Mouse (Mus musculus): ENCODE measurements at regions not wholly inside any gene's neighbourhood (a gene's known extent, or its start where the extent isn't known, plus 50 kb on each side); places are given as distances from the start of the nearest gene placed in this dataset.
A peak's percentile ranks its signal among the peaks of the same experiment; 100 is the strongest.

- WGBS, result 36% methylated on average over 5 of the region's 5 CpGs
- Histone ChIP-seq H3K4me3 (replicated peaks) (no peak overlapping the region), H3K9ac (replicated peaks) (no peak overlapping the region), H3K36me3 (no peaks in the 10 kb centered on the region), H3K27ac (replicated peaks) (no peak overlapping the region), H3K4me2 (no peak overlapping the region), H3K27me3 (replicated peaks) (no peaks in the 10 kb centered on the region), H3K9me3 (replicated peaks) (no peaks in the 10 kb centered on the region), H3K4me1 (no peaks in the 10 kb centered on the region)
- no peak for ATAC-seq (ENCODE audit: low FRiP score)
Observed at GRCm38 (mm10) chr9:118266298-118266697, 116.3 kb upstream of the Cmc1 start.

DNA sequence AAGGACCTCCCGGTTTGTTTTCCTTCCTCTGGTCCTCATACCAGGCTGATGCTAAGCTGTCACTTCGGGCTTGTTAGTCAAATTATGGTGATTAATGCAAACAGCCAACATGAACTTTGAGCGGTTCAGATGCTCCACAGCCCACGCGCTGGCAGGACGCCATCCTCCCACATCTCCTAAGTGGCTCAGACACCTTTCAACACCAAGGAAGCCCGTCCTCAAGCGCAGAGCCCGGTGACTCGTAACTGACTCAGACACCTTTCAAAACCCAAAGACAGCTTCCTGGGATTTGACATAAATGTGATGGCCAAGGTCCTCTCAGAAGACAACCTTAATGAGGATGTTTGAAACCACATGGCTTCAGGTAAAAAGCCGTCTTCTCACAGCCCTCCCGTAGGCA lies 121.7 kb upstream of the Cmc1 start:
- H3K4me2 ChIP-seq, result no peak overlapping the region
- no peak overlapping the region for H3K4me3 ChIP-seq (replicated peaks)
- 84% methylated on average over 12 of the region's 12 CpGs for WGBS
- no peak overlapping the region for H3K27ac ChIP-seq (replicated peaks)
- H3K9ac ChIP-seq (replicated peaks), result no peak overlapping the region
- no peaks in the 10 kb centered on the region for H3K36me3 ChIP-seq
- H3K27me3 ChIP-seq (replicated peaks), result no peaks in the 10 kb centered on the region
- no peaks in the 10 kb centered on the region for H3K9me3 ChIP-seq (replicated peaks)
- ATAC-seq (ENCODE audit: low FRiP score), result no peak
- H3K4me1 ChIP-seq, result no peaks in the 10 kb centered on the region

DNA sequence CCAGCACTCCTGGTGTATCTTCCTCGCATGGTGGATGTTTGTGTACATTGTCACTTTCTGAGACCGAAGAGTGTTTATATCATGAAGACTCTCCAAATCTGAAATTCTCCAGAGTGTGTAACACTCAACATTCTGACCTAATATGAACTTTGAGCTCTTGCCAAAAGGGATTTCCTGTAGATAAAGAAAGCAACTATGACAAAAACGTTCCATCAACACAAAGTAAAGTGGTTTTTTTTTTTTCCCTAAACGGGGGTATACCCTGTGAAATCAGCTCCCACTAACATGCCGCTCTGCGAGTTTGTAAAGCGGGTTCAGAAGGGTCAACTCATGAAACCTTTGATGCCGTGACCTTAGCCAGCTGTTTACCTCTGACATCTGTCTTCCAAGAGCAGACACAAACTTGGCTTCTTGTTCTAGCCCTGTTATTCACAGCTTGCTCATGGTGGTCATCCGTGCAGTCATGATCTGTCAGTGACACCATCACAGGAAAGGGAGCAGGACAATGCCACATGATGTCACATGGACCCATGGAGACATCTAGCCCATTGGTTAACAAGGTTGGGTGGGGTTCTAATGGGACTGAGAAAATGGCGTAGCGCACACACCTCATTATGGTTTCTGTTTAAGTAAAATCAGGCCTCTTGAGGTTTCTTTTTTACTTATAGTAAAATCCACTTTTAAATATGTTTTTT lies 122.9 kb upstream of the Cmc1 start:
- H3K4me3 ChIP-seq (replicated peaks), result no peak overlapping the region
- no peaks in the 10 kb centered on the region for H3K4me1 ChIP-seq
- H3K9me3 ChIP-seq (replicated peaks), result no peaks in the 10 kb centered on the region
- no peak overlapping the region for H3K27ac ChIP-seq (replicated peaks)
- 85% methylated on average over 11 of the region's 11 CpGs for WGBS
- H3K27me3 ChIP-seq (replicated peaks), result no peaks in the 10 kb centered on the region
- H3K36me3 ChIP-seq, result no peaks in the 10 kb centered on the region
- H3K9ac ChIP-seq (replicated peaks), result no peak overlapping the region
- ATAC-seq (ENCODE audit: low FRiP score), result no peak
- H3K4me2 ChIP-seq, result no peak overlapping the region

GRCm38 (mm10) chr9:118285481-118285880 lies 135.5 kb upstream of the Cmc1 start:
- Histone ChIP-seq H3K4me2 (no peak overlapping the region), H3K27ac (replicated peaks) (no peak overlapping the region), H3K9ac (replicated peaks) (no peak overlapping the region), H3K27me3 (replicated peaks) (no peaks in the 10 kb centered on the region), H3K4me1 (no peaks in the 10 kb centered on the region), H3K36me3 (no peaks in the 10 kb centered on the region), H3K9me3 (replicated peaks) (no peaks in the 10 kb centered on the region), H3K4me3 (replicated peaks) (no peak overlapping the region)
- no peak for ATAC-seq (ENCODE audit: low FRiP score)
- 68% methylated on average over 3 of the region's 3 CpGs for WGBS

- no peak overlapping the region for H3K27ac ChIP-seq (replicated peaks)
- no peaks in the 10 kb centered on the region for H3K4me1 ChIP-seq
- H3K36me3 ChIP-seq, result no peaks in the 10 kb centered on the region
- no peak for ATAC-seq (ENCODE audit: low FRiP score)
- H3K4me2 ChIP-seq, result no peak overlapping the region
- H3K27me3 ChIP-seq (replicated peaks), result no peaks in the 10 kb centered on the region
- 91% methylated on average over 9 of the region's 9 CpGs for WGBS
- no peak overlapping the region for H3K4me3 ChIP-seq (replicated peaks)
- H3K9me3 ChIP-seq (replicated peaks), result no peaks in the 10 kb centered on the region
- H3K9ac ChIP-seq (replicated peaks), result no peak overlapping the region
Observed at GRCm38 (mm10) chr9:118287606-118288005, 137.6 kb upstream of the Cmc1 start.

DNA sequence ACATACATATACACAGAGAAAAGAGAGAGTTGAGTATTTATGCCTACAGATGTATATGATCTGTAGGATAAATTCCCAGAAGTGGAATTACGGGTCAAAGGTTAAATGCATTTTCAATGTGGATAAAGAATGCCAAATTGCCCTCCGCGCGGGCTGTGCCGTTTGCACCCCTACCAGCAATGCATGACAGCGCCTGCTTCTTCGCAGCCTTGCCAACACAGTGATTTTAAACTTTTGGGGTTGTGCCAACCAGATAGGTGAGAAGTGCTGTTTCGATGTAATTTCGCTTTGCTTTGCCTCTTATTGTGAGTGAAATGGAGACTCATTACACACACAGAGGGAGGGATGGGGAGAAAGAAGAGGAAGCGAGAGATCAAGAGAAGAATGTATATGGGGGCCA lies 142.9 kb upstream of the Cmc1 start:
- H3K27me3 ChIP-seq (replicated peaks), result no peaks in the 10 kb centered on the region
- H3K4me2 ChIP-seq, result no peak overlapping the region
- H3K36me3 ChIP-seq, result no peaks in the 10 kb centered on the region
- H3K4me3 ChIP-seq (replicated peaks), result no peak overlapping the region
- ATAC-seq (ENCODE audit: low FRiP score), result no peak
- H3K9ac ChIP-seq (replicated peaks), result no peak overlapping the region
- no peaks in the 10 kb centered on the region for H3K4me1 ChIP-seq
- no peak overlapping the region for H3K27ac ChIP-seq (replicated peaks)
- 80% methylated on average over 10 of the region's 10 CpGs for WGBS
- no peaks in the 10 kb centered on the region for H3K9me3 ChIP-seq (replicated peaks)

DNA sequence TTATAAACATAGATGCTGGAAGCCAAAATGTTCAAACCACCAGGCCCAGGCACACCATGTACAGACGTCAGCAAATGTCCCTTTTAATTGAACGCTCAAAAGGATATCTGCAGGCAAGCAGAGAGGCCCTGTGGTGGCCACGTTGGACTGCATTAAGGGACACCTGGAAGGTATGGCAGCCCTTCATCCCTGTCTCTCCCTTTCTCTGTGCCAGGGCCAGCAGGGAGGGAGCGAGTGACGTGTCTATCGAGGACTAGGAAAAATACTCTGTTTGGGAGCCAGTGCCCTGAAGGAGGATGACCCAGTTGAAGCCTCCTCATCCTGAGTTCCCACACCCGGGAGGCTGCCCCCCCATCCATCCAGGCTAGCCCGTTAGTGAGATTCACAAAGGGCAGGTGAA lies 144.0 kb upstream of the Cmc1 start:
- Histone ChIP-seq H3K4me1 (no peaks in the 10 kb centered on the region), H3K9me3 (replicated peaks) (no peaks in the 10 kb centered on the region), H3K27me3 (replicated peaks) (no peaks in the 10 kb centered on the region), H3K36me3 (no peaks in the 10 kb centered on the region), H3K4me2 (no peak overlapping the region), H3K27ac (replicated peaks) (no peak overlapping the region), H3K4me3 (replicated peaks) (no peak overlapping the region), H3K9ac (replicated peaks) (no peak overlapping the region)
- 87% methylated on average over 8 of the region's 8 CpGs for WGBS
- no peak for ATAC-seq (ENCODE audit: low FRiP score)

DNA sequence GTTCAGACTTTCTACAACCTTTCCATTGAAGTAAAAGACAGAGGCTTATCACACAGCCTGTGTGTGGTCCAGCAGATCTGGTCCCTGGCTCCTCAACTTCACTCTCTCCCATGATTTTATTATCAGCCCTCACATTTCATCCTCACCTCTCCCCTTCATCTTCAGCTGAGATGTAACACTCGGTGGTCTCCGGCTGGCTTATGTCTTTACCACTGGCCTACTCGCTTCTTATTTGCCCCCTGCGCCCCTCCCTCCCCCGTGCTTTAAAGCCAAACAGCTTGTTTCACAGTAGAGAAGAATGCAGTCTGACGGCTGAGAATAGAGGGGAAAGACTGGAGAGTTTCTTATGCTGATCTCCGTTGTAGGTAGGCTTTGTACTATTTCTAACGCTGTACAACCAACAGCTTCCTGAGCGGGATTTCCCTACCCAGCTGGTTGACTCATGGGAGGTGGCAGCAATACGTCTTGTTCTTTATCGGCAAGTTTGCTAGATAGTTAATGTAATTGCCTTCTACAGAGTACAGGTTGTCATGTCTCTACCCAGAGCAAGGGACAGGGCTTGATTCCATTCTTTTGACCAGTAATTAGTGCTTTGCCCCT lies 152.9 kb upstream of the Cmc1 start:
- ATAC-seq (ENCODE audit: low FRiP score), result no peak
- H3K36me3 ChIP-seq, result no peaks in the 10 kb centered on the region
- no peaks in the 10 kb centered on the region for H3K27me3 ChIP-seq (replicated peaks)
- H3K27ac ChIP-seq (replicated peaks), result no peak overlapping the region
- 77% methylated on average over 11 of the region's 11 CpGs for WGBS
- H3K9ac ChIP-seq (replicated peaks), result no peak overlapping the region
- H3K4me3 ChIP-seq (replicated peaks), result no peak overlapping the region
- H3K9me3 ChIP-seq (replicated peaks), result no peaks in the 10 kb centered on the region
- no peak overlapping the region for H3K4me2 ChIP-seq
- no peaks in the 10 kb centered on the region for H3K4me1 ChIP-seq

DNA sequence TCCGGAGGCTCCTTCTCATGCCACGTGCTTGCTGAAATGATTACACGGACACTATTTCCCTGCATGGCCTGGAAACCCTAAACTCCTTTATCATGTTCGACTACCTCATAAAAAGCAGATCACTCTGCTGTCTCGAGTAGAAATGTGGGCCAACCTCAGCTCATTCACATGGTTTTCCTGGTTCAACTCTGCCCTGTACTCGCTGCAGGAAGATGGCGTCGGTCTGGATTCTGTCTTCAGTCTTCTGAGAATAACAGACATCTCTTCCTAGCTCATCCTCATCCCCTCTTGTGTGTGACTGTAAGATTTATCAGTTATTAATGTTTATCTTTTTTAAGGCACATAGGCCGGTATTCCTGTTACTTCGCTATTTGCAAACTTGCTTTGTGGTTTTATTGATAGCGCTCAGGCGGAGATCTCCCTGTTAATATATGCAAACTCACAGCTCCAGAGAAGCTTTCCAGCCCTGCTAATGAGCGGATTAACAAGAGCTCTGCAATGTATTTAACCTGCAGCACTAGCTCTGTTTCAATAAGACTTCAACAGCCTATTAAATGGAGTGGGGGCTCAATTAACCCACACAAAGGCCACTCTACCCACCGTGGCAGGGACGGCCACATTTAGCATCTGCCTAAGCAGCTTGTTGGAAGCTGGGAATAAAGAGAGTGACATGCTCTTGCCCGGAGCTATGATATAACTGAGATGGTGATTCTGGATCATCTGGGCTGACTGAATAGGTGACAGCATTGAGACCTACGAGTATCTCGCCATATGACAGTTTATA lies 159.5 kb upstream of the Eomes start:
- Histone ChIP-seq H3K9ac (replicated peaks) (no peak overlapping the region), H3K9me3 (replicated peaks) (no peaks in the 10 kb centered on the region), H3K27me3 (replicated peaks) (no peaks in the 10 kb centered on the region), H3K4me3 (replicated peaks) (no peak overlapping the region), H3K27ac (replicated peaks) (0 out of 2 replicates have a peak overlapping the region, but pooled peaks have one; percentile 28), H3K4me2 (no peak overlapping the region), H3K36me3 (no peaks in the 10 kb centered on the region), H3K4me1 (0 out of 2 replicates have a peak, but pooled peaks cover 3% of the 10 kb centered on the region)
- 56% methylated on average over 18 of the region's 18 CpGs for WGBS
- no peak for ATAC-seq (ENCODE audit: low FRiP score)

DNA sequence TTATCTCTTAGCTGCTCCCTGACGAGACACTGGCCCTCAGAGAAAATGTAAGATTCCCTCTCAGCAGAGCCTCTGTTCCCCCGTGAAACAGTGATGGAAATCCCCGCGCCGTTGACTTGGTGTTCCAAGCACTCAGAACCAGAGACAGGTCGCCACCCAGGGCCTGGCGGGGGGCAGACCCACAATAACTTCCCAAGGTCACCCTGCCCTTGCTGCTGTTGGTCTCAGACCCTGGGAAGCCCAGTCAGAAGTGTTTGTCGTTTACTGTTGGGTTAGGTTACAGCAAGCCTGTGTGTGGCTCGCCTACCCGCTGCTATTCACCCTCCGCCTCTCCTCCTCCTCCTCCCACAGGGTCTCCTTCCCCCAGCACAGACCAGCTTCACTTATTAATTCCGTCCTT lies 154.2 kb upstream of the Eomes start:
- 56% methylated on average over 12 of the region's 12 CpGs for WGBS
- no peak overlapping the region for H3K4me2 ChIP-seq
- no peaks in the 10 kb centered on the region for H3K9me3 ChIP-seq (replicated peaks)
- H3K4me3 ChIP-seq (replicated peaks), result no peak overlapping the region
- no peak overlapping the region for H3K27ac ChIP-seq (replicated peaks)
- H3K4me1 ChIP-seq, result 0 out of 2 replicates have a peak, but pooled peaks cover 1% of the 10 kb centered on the region
- no peaks in the 10 kb centered on the region for H3K27me3 ChIP-seq (replicated peaks)
- no peak overlapping the region for H3K9ac ChIP-seq (replicated peaks)
- no peak for ATAC-seq (ENCODE audit: low FRiP score)
- no peaks in the 10 kb centered on the region for H3K36me3 ChIP-seq

DNA sequence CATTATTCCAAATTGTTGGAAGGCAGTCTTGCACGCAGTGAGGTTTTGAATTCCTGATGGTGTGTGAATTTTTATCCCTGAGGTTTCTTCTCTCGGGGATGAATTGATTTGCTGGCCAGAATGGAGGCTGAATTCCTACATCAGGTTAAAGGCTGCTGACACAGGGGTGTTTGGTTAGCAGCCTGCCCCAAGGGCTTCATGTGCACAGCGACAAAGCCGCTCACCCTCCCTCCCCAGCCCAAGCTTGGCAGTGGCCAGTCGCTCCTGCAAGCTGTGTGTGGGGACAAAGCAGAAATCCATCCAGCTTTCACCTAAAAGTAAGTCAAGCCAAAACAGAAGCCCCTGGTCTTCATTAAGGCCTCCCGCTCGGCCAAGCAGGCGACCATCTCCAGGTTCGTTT lies 151.4 kb upstream of the Eomes start:
- no peak for ATAC-seq (ENCODE audit: low FRiP score)
- no peaks in the 10 kb centered on the region for H3K4me1 ChIP-seq
- no peaks in the 10 kb centered on the region for H3K27me3 ChIP-seq (replicated peaks)
- no peaks in the 10 kb centered on the region for H3K36me3 ChIP-seq
- 72% methylated on average over 9 of the region's 9 CpGs for WGBS
- H3K4me2 ChIP-seq, result no peak overlapping the region
- no peak overlapping the region for H3K27ac ChIP-seq (replicated peaks)
- no peaks in the 10 kb centered on the region for H3K9me3 ChIP-seq (replicated peaks)
- no peak overlapping the region for H3K4me3 ChIP-seq (replicated peaks)
- no peak overlapping the region for H3K9ac ChIP-seq (replicated peaks)

GRCm38 (mm10) chr9:118327904-118328303 lies 150.1 kb upstream of the Eomes start:
- Histone ChIP-seq H3K9ac (replicated peaks) (no peak overlapping the region), H3K27ac (replicated peaks) (no peak overlapping the region), H3K4me1 (no peaks in the 10 kb centered on the region), H3K36me3 (no peaks in the 10 kb centered on the region), H3K4me3 (replicated peaks) (no peak overlapping the region), H3K27me3 (replicated peaks) (no peaks in the 10 kb centered on the region), H3K4me2 (no peak overlapping the region), H3K9me3 (replicated peaks) (no peaks in the 10 kb centered on the region)
- WGBS, result 67% methylated on average over 6 of the region's 6 CpGs
- no peak for ATAC-seq (ENCODE audit: low FRiP score)
